Mouse (Mus musculus): Measurements from ENCODE around the gene Plppr1.
"Not testable (repeated sequence)": the region's sequence is repeated elsewhere in the genome, so short reads cannot be mapped to it uniquely, and the experiment has no call there.

Plppr1 gene

GRCm38 (mm10) chr4:49383576-49384318, 324.7 kb downstream of the Plppr1 start:
- in situ Hi-C loops (cut with MboI, MseI): not testable (repeated sequence)

- in situ Hi-C loops (cut with MboI, MseI): no loop called here
Observed at GRCm38 (mm10) chr4:49386873-49387272, 327.8 kb downstream of the Plppr1 start.

Data from regulatory T cell (primary cell).